Mouse (Mus musculus) cerebellum, adult 11 months (tissue): ENCODE data around the gene Ube2ql1.

Source experiments
- DNase-seq: peaks from one replicate; pipeline ENCODE4 v3.0.0; 2022

Ube2ql1 gene

DNA sequence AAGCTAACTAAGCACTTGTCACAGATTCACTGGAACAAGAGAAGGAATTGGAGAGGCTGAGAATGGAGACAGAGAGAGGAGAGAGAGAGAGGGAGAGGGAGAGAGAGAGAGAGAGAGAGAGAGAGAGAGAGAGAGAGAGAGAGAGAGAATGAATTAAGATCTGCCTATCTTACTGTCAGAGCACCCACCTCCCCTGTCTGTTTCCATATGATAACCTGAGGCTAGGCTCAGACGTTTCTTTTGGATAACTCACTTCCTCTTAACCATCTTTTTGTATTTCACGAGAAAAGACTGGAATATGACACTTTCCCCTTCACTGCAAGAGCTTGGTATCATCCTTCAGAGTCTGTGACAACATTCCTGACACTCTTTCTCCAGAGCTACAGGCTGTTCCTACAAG is 32.8 kb downstream of the Ube2ql1 start:
- no peak for DNase-seq

DNA sequence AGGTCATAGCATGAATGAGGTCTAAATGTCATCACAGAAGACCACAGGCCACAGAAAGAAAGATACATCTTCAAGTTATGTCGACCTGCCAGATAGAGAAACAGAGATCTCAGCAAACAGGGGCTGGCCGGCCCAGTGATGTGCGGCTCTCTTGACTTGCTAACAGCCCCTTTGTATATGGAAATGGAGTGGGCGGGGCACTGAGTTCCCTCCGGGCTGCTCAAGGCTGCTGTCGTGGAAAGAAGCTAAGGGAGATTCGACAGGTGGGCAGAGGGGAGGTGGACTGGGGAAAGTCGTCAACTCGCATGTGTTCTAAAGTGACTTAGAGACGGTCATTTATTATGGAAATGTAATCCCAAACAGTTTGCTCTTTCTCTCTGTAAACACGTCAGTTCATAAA is 36.2 kb downstream of the Ube2ql1 start:
- DNase-seq = no peak

DNA sequence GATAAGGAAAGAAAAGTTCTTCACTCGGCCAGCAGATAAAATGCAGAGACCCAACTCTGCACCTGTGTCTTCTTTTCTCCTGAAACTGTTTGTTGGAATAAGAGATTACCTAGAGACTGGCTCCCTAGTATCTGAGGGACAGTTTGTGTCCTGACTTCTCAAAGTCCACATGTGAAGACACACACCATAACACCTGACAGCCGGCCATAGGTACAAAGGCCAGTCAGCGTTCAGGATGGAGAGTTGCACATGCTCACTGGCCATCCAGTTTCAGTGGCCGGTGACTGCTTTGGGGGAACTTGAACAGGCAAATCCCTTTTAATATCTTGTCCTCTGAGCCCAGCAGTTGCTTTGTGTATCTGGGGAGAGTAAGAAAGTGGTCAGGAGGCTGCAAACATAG is 38.3 kb downstream of the Ube2ql1 start:
- DNase-seq = no peak

DNA sequence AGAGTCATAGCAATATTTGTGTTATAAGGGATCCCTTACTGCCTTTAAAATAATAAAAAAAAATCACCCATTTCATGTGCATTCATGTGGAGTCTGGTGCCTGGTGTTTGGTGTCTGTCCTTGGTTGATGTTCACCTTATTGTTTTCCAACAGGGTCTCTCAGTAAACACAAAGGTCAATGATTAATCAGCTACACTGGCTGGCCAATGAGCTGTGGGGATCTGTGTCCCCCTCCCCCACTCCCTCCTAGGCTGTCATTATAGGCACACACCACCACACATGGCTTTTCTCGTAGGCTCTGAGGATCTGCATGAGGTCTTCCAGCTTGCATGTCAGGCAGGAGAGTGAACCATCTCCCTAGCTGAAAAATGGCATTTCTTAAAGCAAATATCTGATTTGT is 38.9 kb downstream of the Ube2ql1 start:
- DNase-seq = no peak

DNA sequence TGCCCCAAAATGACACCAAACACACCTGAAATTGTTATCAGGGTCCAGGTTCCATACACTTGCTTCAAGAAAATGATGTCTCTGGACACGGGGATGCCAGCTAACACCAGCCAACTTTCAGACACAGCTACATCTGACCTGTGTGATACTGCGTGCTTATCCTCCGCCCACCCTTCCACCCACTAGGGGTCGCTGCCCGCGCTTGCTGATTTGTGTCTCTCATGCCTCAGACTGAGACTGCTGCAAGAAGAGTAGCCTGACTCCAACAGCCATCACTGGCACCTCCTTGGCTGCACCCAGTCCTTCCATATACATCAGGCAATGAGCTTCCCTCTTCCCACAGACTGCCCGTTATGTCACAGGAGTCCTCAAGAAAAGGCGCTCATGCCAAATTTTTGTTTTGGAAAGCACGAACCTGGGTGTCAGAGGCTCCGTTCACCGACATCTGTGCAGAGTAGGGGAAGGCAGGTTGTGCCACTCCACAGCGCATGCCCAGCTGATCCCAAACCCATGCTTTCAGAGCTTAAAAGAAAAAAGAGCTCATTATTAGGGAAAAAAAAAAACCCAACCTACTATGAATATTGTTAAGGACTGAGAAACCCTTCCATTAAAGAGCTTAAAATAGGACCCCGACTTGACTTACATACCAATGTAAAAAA is 43.2 kb downstream of the Ube2ql1 start:
- peak; percentile 80 for DNase-seq

DNA sequence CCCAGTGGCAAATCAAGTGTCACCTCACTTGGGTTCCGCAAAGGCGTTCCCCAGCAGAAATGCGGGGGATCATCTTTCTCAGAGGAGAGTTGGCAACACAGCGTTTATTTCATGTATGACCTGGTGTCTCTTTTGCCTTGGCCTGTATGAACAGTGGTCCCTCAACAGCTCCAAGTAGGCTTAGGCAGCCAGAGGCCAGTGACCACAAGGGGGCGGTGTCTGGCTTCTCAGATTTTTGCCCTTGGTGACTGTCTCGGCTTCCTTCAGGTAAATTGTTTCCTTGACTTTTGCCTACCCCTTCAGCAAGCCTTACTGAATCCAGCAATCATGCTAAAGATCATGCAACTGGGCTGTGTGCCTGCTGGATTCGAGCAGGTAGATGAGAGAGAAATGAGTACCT is 48.6 kb downstream of the Ube2ql1 start:
- peak; percentile 36 for DNase-seq

DNA sequence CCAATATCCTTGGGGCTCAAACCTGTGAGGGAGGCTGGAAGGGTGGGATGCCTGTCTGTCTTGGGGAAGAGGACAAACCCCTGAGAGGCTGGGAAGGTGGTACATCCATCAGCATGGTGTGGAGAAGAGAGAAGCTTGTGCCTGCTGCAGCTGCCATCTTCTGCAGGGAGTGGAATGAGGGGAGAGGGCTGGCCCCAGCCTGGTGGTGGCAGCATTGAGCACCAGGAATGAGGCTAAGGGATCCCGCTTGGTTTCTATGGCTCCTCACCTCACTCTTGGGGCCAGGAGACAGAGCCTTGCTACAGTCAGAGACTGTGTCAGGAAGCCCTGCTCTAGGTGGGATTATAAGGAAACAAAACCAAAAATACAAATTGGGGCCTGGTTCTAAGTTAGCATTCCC is 52.7 kb downstream of the Ube2ql1 start:
- DNase-seq = no peak

DNA sequence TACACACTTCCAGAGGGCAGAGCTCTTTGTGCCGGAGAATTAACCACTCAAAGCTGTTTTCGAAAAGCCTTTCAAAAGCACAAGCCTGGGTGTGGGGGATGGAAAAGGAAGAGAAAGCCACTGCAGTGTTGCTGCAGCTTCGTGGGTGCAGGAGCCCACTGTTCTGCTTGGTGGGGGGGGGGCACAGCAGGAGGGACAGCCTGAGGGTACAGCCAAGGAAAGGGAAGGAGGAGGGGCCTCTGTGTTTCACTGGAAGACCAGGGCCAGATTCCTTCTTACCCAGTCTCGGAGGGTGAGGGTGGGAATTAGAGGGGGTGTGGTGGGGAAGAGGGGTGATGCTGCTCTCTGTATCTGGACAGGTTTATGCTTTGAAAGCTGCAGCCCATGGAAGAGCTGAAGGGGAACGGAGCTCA is 54.3 kb downstream of the Ube2ql1 start:
- DNase-seq = no peak

DNA sequence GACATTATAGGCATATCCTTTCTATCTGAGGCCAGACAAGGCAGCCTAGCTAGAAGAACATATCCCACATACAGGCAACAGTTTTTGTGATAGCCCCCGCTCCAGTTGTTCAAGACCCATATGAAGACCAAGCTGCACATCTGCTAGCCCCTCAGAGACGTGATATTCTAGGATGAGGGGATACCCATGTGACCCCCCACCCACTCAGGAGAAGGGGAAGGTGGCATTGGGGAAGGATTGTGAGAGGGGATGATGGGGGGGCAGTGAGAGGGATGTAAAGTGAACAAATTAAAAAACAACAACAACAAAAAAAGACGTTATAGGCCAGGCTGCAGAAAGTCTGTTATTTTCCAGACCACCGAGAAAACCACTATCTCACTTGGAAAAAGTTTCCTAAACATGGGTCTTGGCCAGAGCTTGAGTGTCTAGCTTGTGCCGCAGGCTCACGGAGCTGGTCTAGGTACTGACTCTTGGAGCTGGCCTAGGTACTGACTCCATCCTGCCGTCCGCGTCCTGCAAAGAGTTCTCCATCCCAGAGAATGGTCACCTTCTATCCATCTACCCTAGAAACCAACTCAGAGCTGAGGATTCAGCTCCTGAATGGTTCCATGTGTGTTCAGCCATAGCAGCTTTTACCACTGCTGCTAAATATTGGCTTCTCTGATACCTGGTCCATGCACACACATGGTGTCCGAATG is 65.6 kb downstream of the Ube2ql1 start:
- no peak for DNase-seq

DNA sequence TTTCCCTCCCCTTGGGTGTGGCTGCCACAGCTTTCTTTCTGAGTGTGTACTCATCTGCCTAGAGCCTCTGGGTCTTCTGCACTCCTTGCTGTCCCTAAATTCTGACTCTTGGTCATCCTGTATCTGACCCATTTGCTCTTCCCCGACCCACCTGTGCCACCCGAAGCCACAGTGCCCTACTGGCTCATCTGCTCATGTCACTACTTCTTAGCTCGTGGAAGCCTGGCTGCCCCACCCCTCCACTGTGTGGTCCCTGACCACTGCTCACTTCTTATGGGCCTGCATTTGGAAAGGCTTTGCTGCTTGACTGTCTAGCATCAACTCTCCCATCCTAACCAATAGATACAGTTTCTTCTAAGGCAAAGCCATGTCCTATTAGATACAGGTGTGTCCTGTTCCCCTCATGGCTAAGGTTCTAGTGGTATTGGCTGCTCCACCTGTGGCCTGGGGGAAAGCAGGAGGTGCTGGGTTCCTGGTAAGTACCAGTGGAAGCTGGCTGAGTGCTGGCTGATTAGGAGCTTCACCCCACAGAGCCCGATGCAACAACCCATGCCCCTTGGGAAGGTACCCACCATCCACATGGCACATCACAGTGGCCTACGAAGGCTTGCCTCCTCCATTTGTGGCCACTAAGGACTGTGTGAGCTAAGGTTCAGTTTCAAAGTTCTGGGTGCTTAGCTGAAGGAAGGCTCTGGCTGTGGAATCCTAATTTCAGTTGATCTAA is 66.3 kb downstream of the Ube2ql1 start:
- no peak for DNase-seq

DNA sequence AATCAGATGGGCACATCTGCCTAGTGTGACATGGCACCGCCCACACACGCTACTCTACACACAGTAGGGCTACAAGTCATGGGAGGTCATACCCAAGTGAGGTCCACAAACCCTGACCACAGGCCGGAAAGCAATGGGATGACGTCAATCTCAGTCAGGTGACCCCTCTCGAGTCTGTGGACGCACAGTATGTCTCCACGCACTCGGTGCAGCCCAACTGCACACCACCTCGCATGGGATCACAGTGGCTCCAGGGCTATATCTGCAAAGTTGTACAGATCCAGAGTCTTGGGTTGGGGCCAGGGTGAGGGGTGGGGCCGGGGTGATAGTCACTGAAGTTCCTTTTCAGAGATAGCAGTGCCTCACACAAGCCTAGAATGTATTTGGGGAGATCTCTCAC is 67.1 kb downstream of the Ube2ql1 start:
- DNase-seq = no peak

DNA sequence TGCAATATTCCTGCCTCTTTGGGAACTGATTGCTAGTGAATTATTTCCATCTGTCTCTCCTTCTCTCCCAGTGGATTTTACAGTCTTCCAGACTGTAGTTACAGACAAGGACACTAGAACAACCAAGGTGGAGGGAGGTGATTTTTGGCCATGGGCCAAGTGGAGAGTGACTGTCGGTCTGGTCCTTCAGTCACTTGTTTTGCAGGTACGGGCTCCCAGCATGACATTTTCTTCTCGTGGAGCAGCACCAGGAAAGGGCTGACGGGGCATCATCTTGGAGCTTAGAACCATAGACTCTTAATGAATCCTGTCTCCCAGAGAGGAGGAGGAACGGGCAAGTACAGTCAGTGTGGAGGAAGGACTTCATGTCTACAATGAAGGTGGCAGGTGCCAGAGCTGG is 67.6 kb downstream of the Ube2ql1 start:
- no peak for DNase-seq

DNA sequence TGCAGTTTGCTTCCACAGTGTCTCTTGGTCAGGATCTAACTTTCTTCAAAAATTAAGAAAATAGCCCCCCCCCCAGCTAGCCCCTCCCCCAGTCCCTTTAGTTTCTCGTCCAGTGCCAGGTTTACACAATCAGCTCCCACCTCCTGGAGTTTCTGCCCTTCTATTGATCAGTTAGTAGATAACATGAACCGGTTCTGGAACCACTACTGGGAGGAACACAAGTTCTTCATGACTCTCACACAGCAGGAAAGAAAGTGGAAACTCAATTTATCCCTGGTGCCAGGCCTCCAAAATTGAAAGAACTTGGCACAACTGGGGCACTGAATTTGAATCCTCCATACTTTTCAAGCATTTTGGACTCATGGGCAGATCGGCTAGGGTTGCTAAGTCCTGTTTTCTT is 85.2 kb downstream of the Ube2ql1 start:
- DNase-seq = no peak
